Mouse (Mus musculus) mouse embryonic stem cell (cell line): ENCODE data around the gene Cd180.

ENCODE experiments used
- in situ Hi-C, 2 experiments: fragments of 300-500 bp; cut with MboI; formaldehyde crosslinking; loops; 1 replicate in 1 of 2; 3 replicates in 1 of 2; pipeline ENCODE4 v1.14.3; 2019 to 2020; ENCODE audit warnings: low sequenced_read_pairs in 2 of 2, low pct_unique_long_range_greater_than_20kb in 1 of 2, mixed read lengths in 1 of 2; ENCODE audit not compliant: unreplicated experiment in 1 of 2

Gene Cd180

GRCm38 (mm10) chr13:102693341-102693801, at the start of gene Cd180:
TSS of gene Cd180 (plus strand) at chr13:102693558.
- in situ Hi-C loops = loop anchor here in 1 of 2 experiments (25.0 kb wide), 1 partner anchor 394 kb away; no protein-coding TSS in a partner anchor

- in situ Hi-C loops = loop anchor here in 1 of 2 experiments (25.0 kb wide), 1 partner anchor 932 kb away; no protein-coding TSS in a partner anchor
Measured at GRCm38 (mm10) chr13:102644344-102644743, 49.0 kb upstream of the Cd180 start.

- in situ Hi-C loops = loop anchor here in 1 of 2 experiments (25.0 kb wide), 1 partner anchor 933 kb away; no protein-coding TSS in a partner anchor
Measured at GRCm38 (mm10) chr13:102644789-102645551, 48.4 kb upstream of the Cd180 start.

- in situ Hi-C loops = loop anchor here in 1 of 2 experiments (25.0 kb wide), 1 partner anchor 934 kb away; no protein-coding TSS in a partner anchor
Measured at GRCm38 (mm10) chr13:102646271-102646771, 47.0 kb upstream of the Cd180 start.

DNA sequence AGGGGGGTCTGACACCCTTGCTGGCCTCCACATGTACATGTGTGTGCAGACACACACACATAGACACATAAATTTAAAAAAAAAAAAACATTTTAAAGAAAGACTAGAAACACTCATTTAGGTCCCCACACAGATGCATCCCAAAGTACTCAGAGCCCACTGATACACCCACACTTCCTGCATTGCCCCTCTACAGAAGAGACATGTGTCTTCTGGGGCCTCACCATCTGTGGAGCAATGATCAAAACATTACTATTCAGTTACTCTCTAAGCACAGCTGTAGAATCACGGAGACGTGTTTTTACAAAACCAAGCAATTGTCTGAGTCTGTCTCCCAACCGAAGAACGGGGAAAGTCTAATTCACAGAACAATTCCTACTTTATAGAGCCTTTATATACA, 45.8 kb upstream of the Cd180 start:
- in situ Hi-C loops = loop anchor here in 1 of 2 experiments (25.0 kb wide), 1 partner anchor 935 kb away; no protein-coding TSS in a partner anchor

DNA sequence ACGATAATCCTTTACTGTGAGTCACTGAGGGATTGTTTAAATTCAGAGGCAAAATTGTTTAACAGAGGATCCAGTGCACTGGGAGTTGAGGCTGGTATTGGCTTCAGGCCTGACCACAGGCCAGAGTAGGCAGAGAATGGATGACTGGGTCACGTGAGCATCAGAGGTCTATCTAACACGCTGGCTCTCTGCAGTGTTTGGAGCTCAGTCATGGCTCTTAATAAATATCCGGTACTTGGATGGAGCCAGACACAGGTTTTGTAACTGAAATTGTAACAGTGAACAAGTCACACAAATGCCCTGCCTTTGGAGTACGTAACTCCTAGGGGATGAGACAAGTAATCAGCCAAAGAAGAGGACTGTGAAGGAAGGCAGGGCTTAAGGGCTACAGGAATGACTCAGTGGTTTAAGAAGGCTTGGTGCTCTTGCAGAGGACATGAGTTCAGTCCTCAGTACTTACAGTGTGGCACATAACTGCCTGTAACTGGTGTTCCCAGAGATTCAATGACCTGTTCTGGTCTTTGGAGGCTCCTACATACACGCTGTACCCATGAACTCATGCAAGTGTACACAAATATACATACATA, 41.0 kb upstream of the Cd180 start:
- in situ Hi-C loops = loop anchor here in 1 of 2 experiments (25.0 kb wide), 1 partner anchor 890 kb away; the partner anchor contains the start of gene Pik3r1

DNA sequence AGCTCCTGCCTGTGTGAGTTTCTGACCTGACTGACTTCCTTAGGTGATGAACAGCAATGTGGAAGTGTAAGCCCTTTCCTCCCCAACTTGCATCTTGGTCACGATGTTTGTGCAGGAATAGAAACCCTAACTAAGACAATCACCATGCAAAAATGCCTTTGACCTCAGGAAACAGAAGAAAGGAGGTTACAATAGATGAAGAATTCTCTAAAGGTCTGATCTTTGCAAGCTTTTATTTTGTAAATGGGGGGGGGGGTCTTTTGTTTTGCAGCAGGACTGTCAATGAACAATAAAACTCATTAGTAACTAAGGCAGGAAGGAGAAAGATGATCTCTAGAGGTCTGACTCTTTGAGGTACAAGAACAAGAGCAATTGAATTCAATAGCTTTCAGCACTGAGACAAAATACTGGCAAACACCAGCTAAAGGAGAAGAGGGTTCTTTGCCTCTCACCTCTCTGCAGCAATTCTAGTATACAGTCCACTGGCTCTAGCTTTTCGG, 38.2 kb upstream of the Cd180 start:
- in situ Hi-C loops = loop anchor here in 1 of 2 experiments (25.0 kb wide), 1 partner anchor 893 kb away; the partner anchor contains the start of gene Pik3r1

DNA sequence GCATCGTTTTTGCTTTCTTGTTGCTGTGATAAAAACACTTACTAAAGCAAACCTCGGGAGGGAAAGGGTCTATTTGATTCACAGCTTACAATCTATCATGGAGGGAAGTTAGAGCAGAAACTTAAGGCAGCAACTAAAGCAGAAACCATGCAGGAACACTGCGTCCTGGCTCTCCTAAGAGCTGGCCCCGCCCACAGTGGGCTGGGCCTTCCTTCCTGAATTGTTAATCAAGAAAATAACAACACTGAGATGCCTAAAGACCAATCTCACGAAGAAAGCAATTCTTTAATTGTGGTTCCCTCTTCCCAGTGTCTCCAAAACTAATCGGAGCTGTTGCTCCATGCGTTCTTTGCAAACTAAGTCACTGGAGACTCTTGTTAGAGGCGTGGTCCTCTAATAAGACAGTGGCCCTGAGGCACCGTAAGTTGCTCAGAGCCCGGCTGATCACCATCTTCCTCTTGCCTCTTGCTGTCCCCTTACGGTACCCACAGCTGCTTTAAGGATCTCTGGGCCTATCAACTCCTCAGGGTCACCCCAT, 37.1 kb upstream of the Cd180 start:
- in situ Hi-C loops = loop anchor here in 1 of 2 experiments (25.0 kb wide), 1 partner anchor 894 kb away; the partner anchor contains the start of gene Pik3r1

- in situ Hi-C loops = loop anchor here in 1 of 2 experiments (25.0 kb wide), 1 partner anchor 896 kb away; the partner anchor contains the start of gene Pik3r1
Measured at GRCm38 (mm10) chr13:102658223-102658839, 35.0 kb upstream of the Cd180 start.

GRCm38 (mm10) chr13:102664041-102664440, 29.3 kb upstream of the Cd180 start:
- in situ Hi-C loops = loop anchor here (10.0 to 25.0 kb wide), 2 partner anchors 321 to 902 kb away; partner anchors contain the start of gene Pik3r1 (in 1 of the 2)

- in situ Hi-C loops = loop anchor here (10.0 to 25.0 kb wide), 2 partner anchors 320 to 903 kb away; partner anchors contain the start of gene Pik3r1 (in 1 of the 2)
Measured at GRCm38 (mm10) chr13:102664843-102665587, 28.3 kb upstream of the Cd180 start.

DNA sequence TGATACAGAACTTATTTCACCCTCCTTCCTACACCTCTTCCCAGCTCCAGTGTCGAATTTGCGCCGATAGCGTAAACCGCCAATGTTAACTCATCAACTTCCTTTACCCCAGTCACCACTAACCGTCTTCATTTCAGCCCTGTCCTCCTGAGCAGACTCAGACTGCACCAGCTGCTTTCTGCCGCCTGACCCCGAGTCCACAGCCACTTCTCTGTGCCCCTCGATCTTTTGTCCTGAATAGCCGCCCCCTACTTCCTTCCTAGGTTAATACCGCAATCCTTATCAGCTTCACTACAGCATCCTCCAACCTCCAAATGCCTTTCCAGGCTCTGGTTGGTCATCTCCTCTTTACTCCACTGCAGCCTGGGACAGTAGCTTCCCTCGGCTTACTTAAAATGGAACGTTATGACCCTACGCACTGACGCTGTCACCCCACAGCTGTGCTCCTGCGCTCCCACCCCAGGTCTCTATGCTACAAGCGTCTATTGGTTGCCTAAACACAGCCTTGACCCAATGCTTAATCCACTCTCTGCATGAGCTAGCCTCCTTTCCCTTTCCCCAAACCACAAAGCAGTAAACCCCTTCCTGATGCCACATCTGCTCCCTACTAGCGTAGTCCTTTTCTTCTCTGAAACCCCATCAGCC, 27.6 kb upstream of the Cd180 start:
- in situ Hi-C loops = loop anchor here (10.0 to 25.0 kb wide), 2 partner anchors 319 to 903 kb away; partner anchors contain the start of gene Pik3r1 (in 1 of the 2)

DNA sequence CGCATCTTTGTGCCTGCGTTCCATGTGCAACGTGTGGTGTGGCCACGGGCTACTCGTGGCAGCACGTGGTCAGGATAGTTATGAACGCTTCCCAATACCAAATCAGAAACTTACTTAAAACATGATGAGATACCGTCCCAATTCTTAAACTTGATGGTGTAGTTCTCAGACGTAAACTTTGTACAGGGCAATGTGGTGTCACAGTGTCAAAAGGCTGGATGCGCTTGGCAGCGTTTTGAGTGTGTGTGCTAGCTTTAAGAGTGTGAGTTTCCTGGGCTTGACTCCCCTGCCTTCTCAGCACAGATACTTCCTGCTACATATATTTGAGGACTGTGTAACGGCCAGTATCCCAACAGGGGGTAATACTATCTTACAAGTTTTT, 27.1 kb upstream of the Cd180 start:
- in situ Hi-C loops = loop anchor here (10.0 to 25.0 kb wide), 2 partner anchors 319 to 904 kb away; partner anchors contain the start of gene Pik3r1 (in 1 of the 2)

DNA sequence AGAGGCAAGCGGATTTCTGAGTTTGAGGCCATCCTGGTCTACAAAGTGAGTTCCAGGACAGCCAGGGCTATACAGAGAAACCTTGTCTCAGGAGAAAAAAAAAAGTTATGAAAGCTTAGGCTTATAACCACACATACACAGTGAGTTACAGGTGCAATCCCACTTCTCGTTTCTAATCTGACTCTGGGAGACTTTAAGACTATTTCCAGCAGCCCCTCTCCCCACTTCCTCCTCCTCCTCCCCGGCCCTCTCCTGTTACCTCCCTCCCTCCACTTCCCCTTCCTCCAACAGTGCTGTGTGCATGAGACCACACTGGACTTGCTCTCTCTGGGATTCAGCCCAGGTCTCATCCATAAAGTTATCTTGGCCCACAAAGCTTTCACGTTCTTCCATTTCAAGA, 26.6 kb upstream of the Cd180 start:
- in situ Hi-C loops = loop anchor here (10.0 to 25.0 kb wide), 2 partner anchors 318 to 904 kb away; partner anchors contain the start of gene Pik3r1 (in 1 of the 2)

DNA sequence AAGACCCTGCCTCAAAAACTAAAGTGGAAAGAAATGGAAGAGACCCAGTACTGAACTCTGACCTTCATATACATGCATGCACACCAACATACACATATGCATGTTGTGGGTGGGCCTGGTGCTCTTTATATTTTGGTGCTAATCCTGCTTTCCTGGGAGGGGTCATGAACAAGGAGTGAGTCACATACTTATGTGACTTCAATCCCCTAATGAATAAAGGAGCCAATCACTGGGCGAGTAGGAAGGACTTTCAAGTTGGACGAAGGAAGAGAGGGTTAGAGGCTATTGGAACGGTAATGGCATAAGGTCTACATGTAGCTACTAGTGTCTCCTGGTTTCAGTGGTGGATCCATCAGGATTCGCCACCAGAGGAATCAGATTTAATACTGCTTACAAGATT, 26.0 kb upstream of the Cd180 start:
- in situ Hi-C loops = loop anchor here (10.0 to 25.0 kb wide), 2 partner anchors 317 to 905 kb away; partner anchors contain the start of gene Pik3r1 (in 1 of the 2)

- in situ Hi-C loops = loop anchor here (10.0 to 25.0 kb wide), 2 partner anchors 317 to 906 kb away; partner anchors contain the start of gene Pik3r1 (in 1 of the 2)
Measured at GRCm38 (mm10) chr13:102667842-102668241, 25.5 kb upstream of the Cd180 start.
